Mouse (Mus musculus) embryonic facial prominence, embryonic 12.5 days (tissue): ENCODE results near the gene Gm20219. TPM values are rescaled to one million over a fixed set of nuclear protein-coding genes. Genes with fewer than 3 reads are reported as not detected.

Source experiments
- ATAC-seq: fragments of 200-750 bp; cut with Nextera tagmentation; 2 replicates; pipeline ENCODE4 v1.8.0; 2017; ENCODE audit not compliant: insufficient number of reproducible peaks, insufficient read depth, low FRiP score, low TSS enrichment
- H3K27ac ChIP-seq: fragments of 300-500 bp; sonication (generic); 2 replicates; pipeline ENCODE4 v1.5.1; 2016; ENCODE audit warnings: mild to moderate bottlenecking
- H3K27me3 ChIP-seq: fragments of 300-500 bp; sonication (generic); 2 replicates; pipeline ENCODE4 v1.6.1; 2016; ENCODE audit warnings: mild to moderate bottlenecking, moderate library complexity
- H3K36me3 ChIP-seq: fragments of 300-500 bp; sonication (generic); 2 replicates; pipeline ENCODE4 v1.6.1; 2016; ENCODE audit warnings: mild to moderate bottlenecking
- H3K4me1 ChIP-seq: fragments of 300-500 bp; sonication (generic); 2 replicates; pipeline ENCODE4 v1.6.1; 2016
- H3K4me2 ChIP-seq: fragments of 300-500 bp; sonication (generic); replicated peaks from 2 replicates; pipeline ENCODE4 v1.6.1; 2016; ENCODE audit warnings: mild to moderate bottlenecking, moderate library complexity
- H3K4me3 ChIP-seq: fragments of 300-500 bp; sonication (generic); 2 replicates; pipeline ENCODE4 v1.5.1; 2016; ENCODE audit warnings: mild to moderate bottlenecking
- H3K9ac ChIP-seq: fragments of 300-500 bp; sonication (generic); 2 replicates; pipeline ENCODE4 v1.6.1; 2016; ENCODE audit warnings: mild to moderate bottlenecking, moderate library complexity
- H3K9me3 ChIP-seq: fragments of 300-500 bp; sonication (generic); 2 replicates; pipeline ENCODE4 v1.6.1; 2016; ENCODE audit warnings: mild to moderate bottlenecking, moderate library complexity
- WGBS: fragments of 180-500 bp; shearing (Covaris S2); methylation state at CpG from one replicate; pipeline ENCODE4 v1.1.7; 2016; 5-methylcytosine and 5-hydroxymethylcytosine counted together
- polyA plus RNA-seq: library from polyadenylated mRNA; unstranded; fragments of >200 nt; fragmentation: Nextera tagmentation; extraction: Ambion mirVana; gene quantifications from 2 replicates; pipeline ENCODE4 v1.2.1, GENCODE M21; 2016

Gene Gm20219
- polyA plus RNA-seq, 1 experiment from 2014 or later, result 1.4 TPM

DNA sequence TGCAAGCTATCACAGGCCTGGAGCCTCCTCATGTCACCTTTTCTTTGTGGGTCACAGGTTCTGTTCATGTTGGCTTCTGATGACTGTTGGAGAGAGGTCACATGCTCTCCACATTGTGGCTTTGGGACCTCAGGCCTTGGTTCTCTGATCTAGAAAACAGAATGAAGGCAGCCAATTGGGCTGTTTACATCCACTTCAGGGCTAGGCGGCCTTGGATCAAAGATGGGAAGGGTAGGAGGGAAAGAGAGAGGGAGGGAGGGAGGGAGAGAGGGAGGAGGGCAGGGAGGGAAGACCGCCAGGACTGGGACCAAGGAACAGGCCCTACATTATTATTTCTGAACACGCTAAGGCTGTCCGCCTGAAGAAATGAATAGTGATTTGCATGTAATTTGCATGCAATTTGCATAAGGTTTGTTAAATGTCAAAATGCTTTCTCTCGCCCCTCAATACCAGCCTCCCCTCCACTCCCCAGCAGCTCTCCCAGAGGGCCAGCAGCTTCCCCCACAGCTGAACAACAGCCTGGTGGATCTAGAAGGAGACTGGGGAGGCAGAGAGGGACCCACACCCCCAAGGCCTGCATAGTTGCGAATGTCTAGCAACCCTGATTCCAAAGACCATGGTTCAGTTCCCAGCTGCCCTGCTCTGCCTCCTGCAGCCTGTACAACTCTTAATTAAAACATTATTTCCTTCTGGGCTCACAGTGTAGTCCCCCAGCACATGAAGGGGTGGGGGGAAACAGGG, 2.2 kb downstream of the Gm20219 start:
- Histone ChIP-seq H3K27ac (no peak overlapping the region), H3K4me2 (no peak overlapping the region), H3K9ac (no peak overlapping the region), H3K4me3 (no peak overlapping the region), H3K4me1 (0 out of 2 replicates have a peak, but pooled peaks cover 3% of the 10 kb centered on the region), H3K36me3 (no peaks in the 10 kb centered on the region), H3K27me3 (no peaks in the 10 kb centered on the region), H3K9me3 (no peaks in the 10 kb centered on the region)
- ATAC-seq, result no peak
- WGBS, result 81% methylated on average over 6 of the region's 6 CpGs

GRCm38 (mm10) chr17:56550784-56551475, 3.3 kb downstream of the Gm20219 start:
- no peaks in the 10 kb centered on the region for H3K9me3 ChIP-seq
- no peak overlapping the region for H3K4me2 ChIP-seq
- no peak overlapping the region for H3K4me3 ChIP-seq
- no peak for ATAC-seq
- H3K27ac ChIP-seq, result no peak overlapping the region
- H3K27me3 ChIP-seq, result no peaks in the 10 kb centered on the region
- WGBS, result 76% methylated on average over 12 of the region's 12 CpGs
- no peaks in the 10 kb centered on the region for H3K36me3 ChIP-seq
- H3K4me1 ChIP-seq, result 0 out of 2 replicates have a peak, but pooled peaks cover 3% of the 10 kb centered on the region
- H3K9ac ChIP-seq, result no peak overlapping the region

- Histone ChIP-seq H3K9ac (no peak overlapping the region), H3K4me3 (no peak overlapping the region), H3K36me3 (no peaks in the 10 kb centered on the region), H3K4me2 (no peak overlapping the region), H3K27me3 (no peaks in the 10 kb centered on the region), H3K9me3 (no peaks in the 10 kb centered on the region), H3K27ac (no peak overlapping the region), H3K4me1 (0 out of 2 replicates have a peak, but pooled peaks cover 3% of the 10 kb centered on the region)
- 39% methylated on average over 4 of the region's 4 CpGs for WGBS
- no peak for ATAC-seq
Observed at GRCm38 (mm10) chr17:56548605-56549105, 5.5 kb downstream of the Gm20219 start.

- Histone ChIP-seq H3K36me3 (no peaks in the 10 kb centered on the region), H3K4me3 (no peak overlapping the region), H3K27ac (no peak overlapping the region), H3K9me3 (no peaks in the 10 kb centered on the region), H3K4me2 (no peak overlapping the region), H3K4me1 (0 out of 2 replicates have a peak, but pooled peaks cover 3% of the 10 kb centered on the region), H3K9ac (no peak overlapping the region), H3K27me3 (no peaks in the 10 kb centered on the region)
- whole genome bisulfite sequencing, result 67% methylated on average over 9 of the region's 9 CpGs
- ATAC-seq, result no peak
Observed at GRCm38 (mm10) chr17:56547846-56548604, 6.2 kb downstream of the Gm20219 start.

DNA sequence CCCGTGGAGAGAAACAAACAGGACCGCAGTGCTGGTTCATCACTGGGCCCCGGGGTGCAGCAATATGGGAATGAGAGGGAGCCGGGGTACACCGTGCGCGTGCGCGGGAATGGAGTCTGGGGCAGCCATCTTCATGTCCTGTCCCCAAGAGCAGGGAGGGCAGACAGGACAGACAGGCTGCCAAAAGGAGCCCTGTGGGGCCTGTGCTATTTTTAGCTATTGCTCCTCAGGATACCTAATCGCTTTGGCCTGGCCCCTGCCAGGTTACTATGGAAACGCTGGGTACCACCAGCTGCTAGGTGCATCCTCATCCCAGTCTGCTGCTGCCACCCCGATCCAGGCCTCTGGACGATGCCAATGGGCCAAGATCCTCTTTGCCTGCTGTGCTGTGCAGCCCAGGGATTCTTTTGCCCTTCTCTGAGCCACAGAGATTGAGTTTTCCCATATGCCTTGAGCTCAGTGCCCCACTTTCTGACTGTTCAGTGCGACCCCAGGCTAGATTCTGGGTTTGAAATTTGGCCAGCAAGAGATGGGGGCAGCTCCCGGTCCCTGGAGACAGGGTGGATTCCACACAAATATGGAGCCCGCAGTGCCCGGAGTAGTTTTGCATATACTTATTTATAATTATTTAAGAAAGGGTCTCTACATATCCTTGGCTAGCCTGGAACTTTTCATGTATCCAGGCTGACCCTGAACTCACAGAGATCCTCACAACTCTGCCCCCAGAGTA, 6.9 kb downstream of the Gm20219 start:
- 62% methylated on average over 17 of the region's 17 CpGs for WGBS
- no peak overlapping the region for H3K9ac ChIP-seq
- no peak overlapping the region for H3K4me3 ChIP-seq
- no peaks in the 10 kb centered on the region for H3K27me3 ChIP-seq
- H3K9me3 ChIP-seq, result no peaks in the 10 kb centered on the region
- H3K4me1 ChIP-seq, result 0 out of 2 replicates have a peak, but pooled peaks cover 3% of the 10 kb centered on the region
- no peaks in the 10 kb centered on the region for H3K36me3 ChIP-seq
- ATAC-seq, result no peak
- H3K4me2 ChIP-seq, result no peak overlapping the region
- no peak overlapping the region for H3K27ac ChIP-seq

DNA sequence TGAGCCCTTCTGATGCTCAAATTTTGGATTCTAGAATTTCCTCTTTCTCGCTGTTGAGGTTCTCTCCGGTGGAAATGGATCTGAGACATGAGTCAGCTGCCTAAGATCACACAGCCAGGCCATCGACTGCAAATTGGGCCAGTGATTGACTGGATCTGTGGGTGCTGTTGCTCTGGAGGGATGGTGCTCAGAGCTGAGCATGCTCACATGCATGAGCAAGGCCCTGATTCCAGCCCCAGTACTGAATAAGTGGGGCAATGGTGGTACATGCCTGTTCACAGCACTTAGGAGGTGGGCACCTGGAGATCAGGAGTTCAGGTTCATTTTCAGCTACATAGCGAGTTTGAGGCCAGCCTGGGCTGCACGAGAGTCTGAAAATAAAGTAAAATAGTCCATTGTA, 7.6 kb downstream of the Gm20219 start:
- H3K4me3 ChIP-seq, result no peak overlapping the region
- no peaks in the 10 kb centered on the region for H3K9me3 ChIP-seq
- H3K36me3 ChIP-seq, result no peaks in the 10 kb centered on the region
- H3K9ac ChIP-seq, result no peak overlapping the region
- H3K4me1 ChIP-seq, result 0 out of 2 replicates have a peak, but pooled peaks cover 3% of the 10 kb centered on the region
- WGBS, result 83% methylated on average over 5 of the region's 5 CpGs
- ATAC-seq, result no peak
- H3K4me2 ChIP-seq, result no peak overlapping the region
- H3K27me3 ChIP-seq, result no peaks in the 10 kb centered on the region
- H3K27ac ChIP-seq, result no peak overlapping the region

GRCm38 (mm10) chr17:56545945-56546344, 8.2 kb downstream of the Gm20219 start:
- Histone ChIP-seq H3K4me3 (no peak overlapping the region), H3K27me3 (no peaks in the 10 kb centered on the region), H3K4me1 (0 out of 2 replicates have a peak, but pooled peaks cover 3% of the 10 kb centered on the region), H3K4me2 (no peak overlapping the region), H3K27ac (no peak overlapping the region), H3K9ac (no peak overlapping the region), H3K9me3 (no peaks in the 10 kb centered on the region), H3K36me3 (no peaks in the 10 kb centered on the region)
- no peak for ATAC-seq
- 67% methylated on average over 1 of the region's 1 CpGs for WGBS

DNA sequence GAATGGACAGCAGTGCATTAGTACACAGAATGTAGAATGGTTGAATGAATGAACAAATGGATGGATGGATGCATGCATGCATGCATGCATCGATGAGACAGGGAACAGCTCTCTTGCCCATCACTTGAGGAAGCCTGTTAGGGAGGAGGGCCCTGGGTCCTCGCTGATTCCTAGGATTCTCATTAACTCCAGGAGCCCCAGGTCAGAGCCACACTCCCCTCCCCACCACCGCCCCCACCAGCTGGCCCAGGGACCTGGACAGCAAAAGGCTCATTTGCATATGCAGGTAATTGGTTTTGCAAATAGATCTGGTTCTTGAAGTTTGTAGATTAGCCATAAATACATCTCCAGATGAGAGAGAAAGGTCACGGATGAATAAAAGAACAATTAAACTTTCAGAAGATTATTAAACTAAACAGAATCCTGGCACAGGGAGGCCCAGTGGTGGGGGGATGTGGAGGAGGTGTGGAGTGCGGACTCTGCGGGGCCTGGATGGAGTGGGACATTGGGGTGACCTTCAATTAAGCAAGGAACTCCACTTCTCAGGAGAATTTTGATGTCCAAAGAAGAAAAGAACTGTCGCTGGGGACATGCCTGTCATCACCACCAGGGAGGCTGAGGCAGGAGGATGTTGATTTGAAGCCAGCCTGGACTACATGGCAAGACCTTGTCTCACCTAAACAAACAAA, 9.3 kb downstream of the Gm20219 start:
- Histone ChIP-seq H3K36me3 (no peaks in the 10 kb centered on the region), H3K9me3 (no peaks in the 10 kb centered on the region), H3K27ac (no peak overlapping the region), H3K4me3 (no peak overlapping the region), H3K9ac (no peak overlapping the region), H3K4me2 (no peak overlapping the region), H3K27me3 (no peaks in the 10 kb centered on the region), H3K4me1 (0 out of 2 replicates have a peak, but pooled peaks cover 3% of the 10 kb centered on the region)
- WGBS, result 80% methylated on average over 7 of the region's 7 CpGs
- ATAC-seq, result no peak

DNA sequence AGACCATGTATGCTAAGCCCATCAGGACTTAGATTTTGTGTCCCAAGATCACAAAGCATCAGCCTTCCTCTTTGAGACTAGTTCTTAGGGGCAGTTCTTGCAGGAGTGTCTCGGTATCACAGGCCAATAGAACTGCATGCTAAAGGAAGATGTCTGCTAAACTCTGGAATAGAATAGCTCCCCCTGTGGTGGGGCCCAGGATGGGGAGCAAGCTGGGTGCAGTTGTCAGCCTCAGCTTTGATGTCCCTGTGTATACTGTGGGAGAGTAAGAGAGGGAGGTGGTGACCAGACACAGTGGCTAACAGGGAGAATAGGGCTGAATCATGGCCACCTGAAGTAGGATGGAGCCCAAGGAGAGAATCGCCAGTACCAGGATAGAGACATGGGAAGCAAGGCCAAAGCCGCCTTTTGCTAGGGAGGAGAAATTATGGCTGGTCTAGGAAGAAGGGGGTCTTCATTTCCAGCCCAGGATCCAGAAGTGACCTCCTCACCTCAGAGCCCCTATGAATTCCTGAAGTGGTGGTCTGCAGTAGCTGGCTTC, 10.4 kb downstream of the Gm20219 start:
- H3K9ac ChIP-seq, result no peak overlapping the region
- no peaks in the 10 kb centered on the region for H3K27me3 ChIP-seq
- H3K4me2 ChIP-seq, result no peak overlapping the region
- no peaks in the 10 kb centered on the region for H3K36me3 ChIP-seq
- H3K4me3 ChIP-seq, result no peak overlapping the region
- H3K9me3 ChIP-seq, result no peaks in the 10 kb centered on the region
- ATAC-seq, result no peak
- 80% methylated on average over 3 of the region's 3 CpGs for WGBS
- H3K27ac ChIP-seq, result no peak overlapping the region
- H3K4me1 ChIP-seq, result 0 out of 2 replicates have a peak, but pooled peaks cover 3% of the 10 kb centered on the region

GRCm38 (mm10) chr17:56542736-56543135, 11.5 kb downstream of the Gm20219 start:
- ATAC-seq, result no peak
- Histone ChIP-seq H3K4me1 (no peaks in the 10 kb centered on the region), H3K4me3 (no peak overlapping the region)

More at GRCm38 (mm10) chr17:56542736-56543135, 11.5 kb downstream of the Gm20219 start:
- WGBS, result 44% methylated on average over 8 of the region's 8 CpGs
- H3K36me3 ChIP-seq, result no peaks in the 10 kb centered on the region
- H3K27ac ChIP-seq, result no peak overlapping the region
- H3K9ac ChIP-seq, result no peak overlapping the region
- no peak overlapping the region for H3K4me2 ChIP-seq
- no peaks in the 10 kb centered on the region for H3K9me3 ChIP-seq
- no peaks in the 10 kb centered on the region for H3K27me3 ChIP-seq
